Mouse (Mus musculus) ovary, adult 10 weeks (tissue): Measurements from ENCODE around the gene Olfr1463. TPM values are rescaled to one million over a fixed set of nuclear protein-coding genes. Genes with fewer than 3 reads are reported as not detected.

Experiments
- polyA plus RNA-seq: library from polyadenylated mRNA; stranded (reverse); fragments of 350-450 nt; fragmentation: Illumina TruSeq; extraction: RNeasy Lipid Tissue Mini Kit (QIAGEN cat#74804); gene quantifications from one replicate; pipeline ENCODE4 v1.2.3, GENCODE M21; 2014

Olfr1463 gene
- polyA plus RNA-seq, result not detected

DNA sequence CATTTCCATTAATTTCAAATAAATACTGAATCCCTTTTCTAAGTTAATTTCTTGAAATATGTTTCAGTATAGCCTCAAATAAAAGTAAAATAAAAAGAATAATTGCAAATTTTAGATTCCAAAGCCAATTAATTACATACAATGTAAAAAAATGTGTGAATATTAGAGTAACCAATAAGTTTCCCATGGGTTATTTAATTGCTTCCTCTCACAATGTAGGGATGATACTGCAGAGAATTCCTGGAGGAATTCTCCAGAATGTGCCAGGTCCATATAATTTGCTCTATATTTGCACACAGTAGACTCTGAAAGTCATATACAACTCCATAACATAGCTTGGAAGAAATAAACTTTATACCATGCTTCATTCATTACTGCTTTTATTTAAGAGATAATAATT, at the start of gene Olfr1463:
Olfr1463 (plus strand) TSS at position 301 of the 400 bp plus-strand sequence.

DNA sequence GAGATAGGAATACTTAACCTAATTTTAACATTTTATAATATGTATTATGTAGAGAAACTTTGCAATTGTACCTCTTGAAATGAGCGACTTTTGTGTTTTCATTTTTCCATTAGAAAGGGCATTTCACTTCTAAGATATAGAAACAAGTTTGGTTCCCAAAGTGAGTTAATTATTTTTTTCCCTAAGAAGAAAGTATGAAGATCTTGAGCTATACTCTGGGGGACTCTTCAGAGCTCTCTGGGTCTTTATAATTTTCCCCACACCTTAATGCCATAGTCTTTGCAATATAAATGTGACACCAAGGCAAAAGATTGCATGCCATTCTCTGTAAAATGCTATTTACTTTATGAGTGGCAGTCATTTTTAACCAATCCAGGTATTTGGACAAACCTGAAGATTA, 45.7 kb upstream of the Olfr1463 start, which contains the start of gene Olfr1462:
Olfr1462 (plus strand) TSS at position 301 of the 400 bp plus-strand sequence.

Other genes with a start within 250 kb of the Olfr1463 start
- not detected for gene Olfr1451, start 236.3 kb upstream of the Olfr1463 start, polyA plus RNA-seq
- gene Olfr1453, start 203.0 kb upstream of the Olfr1463 start, polyA plus RNA-seq, result not detected
- not detected for gene Olfr1454, start 170.7 kb upstream of the Olfr1463 start, polyA plus RNA-seq
- gene Olfr1457, start 133.4 kb upstream of the Olfr1463 start, polyA plus RNA-seq, result not detected
- gene Olfr1458, start 124.6 kb upstream of the Olfr1463 start, polyA plus RNA-seq, result not detected
- gene Olfr1459, start 81.8 kb upstream of the Olfr1463 start, polyA plus RNA-seq, result not detected
- gene Olfr1461, start 68.3 kb upstream of the Olfr1463 start, polyA plus RNA-seq, result not detected
- not detected for gene Olfr1462, start 45.6 kb upstream of the Olfr1463 start, polyA plus RNA-seq
- not detected for gene Olfr1465, start 84.2 kb downstream of the Olfr1463 start, polyA plus RNA-seq
- not detected for gene Olfr1466, start 107.5 kb downstream of the Olfr1463 start, polyA plus RNA-seq
- not detected for gene Olfr1467, start 130.9 kb downstream of the Olfr1463 start, polyA plus RNA-seq
- not detected for gene Olfr1469, start 176.5 kb downstream of the Olfr1463 start, polyA plus RNA-seq
- gene Olfr1471, start 212.1 kb downstream of the Olfr1463 start, polyA plus RNA-seq, result not detected
- gene Olfr1472, start 224.8 kb downstream of the Olfr1463 start, polyA plus RNA-seq, result not detected
- not detected for gene Olfr1474, start 238.2 kb downstream of the Olfr1463 start, polyA plus RNA-seq
- not detected for gene Olfr1475, start 248.9 kb downstream of the Olfr1463 start, polyA plus RNA-seq